Mouse (Mus musculus): ENCODE data around the gene Selenbp1. TPM values are rescaled to one million over a fixed set of nuclear protein-coding genes. Genes with fewer than 3 reads are reported as not detected.
A peak's percentile ranks its signal among the peaks of the same experiment; 100 is the strongest.

Selenbp1 gene
- total and polyA plus RNA-seq, 3 experiments: 109 to 365 TPM; not detected in 1

- H3K4me3 ChIP-seq (ENCODE audit: control insufficient read depth in 1 of 2, insufficient read depth in 1 of 2, low read depth in 2 of 2, low read length in 2 of 2): peak within 1 kb of the TSS; percentile 82 to 94
- peaks cover 14% of the 10 kb centered on the region for H3K79me2 ChIP-seq (ENCODE audit: control insufficient read depth, insufficient read depth, low read length, poor library complexity)
- H3K27ac ChIP-seq (ENCODE audit: control insufficient read depth, low read depth, low read length): peak within 1 kb of the TSS; percentile 87
- H3K9ac ChIP-seq (ENCODE audit: control insufficient read depth, low read depth, low read length, poor library complexity, severe bottlenecking): peak within 1 kb of the TSS; percentile 94
- TF ChIP-seq MXI1 (IDR thresholded peaks at IDR 0.05; ENCODE audit: low read depth, low read length) (peak; percentile 83), EP300 (IDR thresholded peaks at IDR 0.05; ENCODE audit: low read depth in 1 of 2, low read length in 2 of 2) (no peak), CHD2 (IDR thresholded peaks at IDR 0.05; ENCODE audit: low read length) (no peak), CTCF (IDR thresholded peaks at IDR 0.05 in 2 of 3, conservative IDR thresholded peaks at IDR 0.05 in 1 of 3; ENCODE audit: control insufficient read depth in 1 of 3, insufficient read depth in 1 of 3, low read depth in 2 of 3, low read length in 3 of 3, poor library complexity in 1 of 3, severe bottlenecking in 1 of 3) (peak in 1 of 3 experiments; percentile 8; a peak in 2 of 6 replicates), MAZ (IDR thresholded peaks at IDR 0.05; ENCODE audit: low read depth, low read length) (peak; percentile 80; the same call in 1 of the 2 replicates), MAFK (IDR thresholded peaks at IDR 0.05; ENCODE audit: borderline replicate concordance, low read depth, low read length) (no peak), ZC3H11A (IDR thresholded peaks at IDR 0.05; ENCODE audit: low read depth, low read length) (no peak), BHLHE40 (IDR thresholded peaks at IDR 0.05; ENCODE audit: borderline replicate concordance, low read depth, low read length) (no peak), ZMIZ1 (IDR thresholded peaks at IDR 0.05; ENCODE audit: low read depth, low read length) (peak; percentile 74), SMC3 (IDR thresholded peaks at IDR 0.05; ENCODE audit: low read depth, low read length) (no peak; the same call in none of the 2 replicates), RAD21 (IDR thresholded peaks at IDR 0.05; ENCODE audit: low read depth, low read length) (no peak), ZNF384 (IDR thresholded peaks at IDR 0.05; ENCODE audit: low read depth, low read length) (no peak), GABPA (IDR thresholded peaks at IDR 0.05; ENCODE audit: low read depth, low read length) (no peak), TBP (IDR thresholded peaks at IDR 0.05; ENCODE audit: low read depth, low read length) (peak; percentile 77), TAL1 (IDR thresholded peaks at IDR 0.05; ENCODE audit: low read length) (no peak), RCOR1 (IDR thresholded peaks at IDR 0.05; ENCODE audit: low read depth, low read length) (no peak; the same call in 1 of the 2 replicates), POLR2A (IDR thresholded peaks at IDR 0.05; ENCODE audit: control insufficient read depth in 1 of 2, insufficient read depth in 1 of 2, low read depth in 1 of 2, low read length in 2 of 2, poor library complexity in 1 of 2) (peak; percentile 87 to 96), SIN3A (IDR thresholded peaks at IDR 0.05; ENCODE audit: low read length) (peak; percentile 83), JUND (IDR thresholded peaks at IDR 0.05; ENCODE audit: low read depth, low read length) (no peak), NELFE (IDR thresholded peaks at IDR 0.05; ENCODE audit: low read depth, low read length) (peak; percentile 80), NRF1 (IDR thresholded peaks at IDR 0.05; ENCODE audit: insufficient read depth, low read depth, low read length, poor library complexity, severe bottlenecking) (no peak), MAX (IDR thresholded peaks at IDR 0.05; ENCODE audit: low read length) (peak; percentile 99), HCFC1 (IDR thresholded peaks at IDR 0.05; ENCODE audit: low read depth, low read length) (peak; percentile 84), ELF1 (IDR thresholded peaks at IDR 0.05; ENCODE audit: low read depth, low read length) (peak; percentile 76; the same call in 1 of the 2 replicates), MEF2A (IDR thresholded peaks at IDR 0.05; ENCODE audit: extremely low read depth, insufficient replicate concordance, low read depth, low read length, poor library complexity, severe bottlenecking) (no peak), TCF12 (IDR thresholded peaks at IDR 0.05; ENCODE audit: low read depth, low read length) (peak; percentile 37; the same call in 1 of the 2 replicates), KAT2A (conservative IDR thresholded peaks at IDR 0.05; ENCODE audit: low read depth, low read length) (no peak; the same call in 1 of the 2 replicates), ETS1 (IDR thresholded peaks at IDR 0.05; ENCODE audit: low read depth, low read length) (no peak), POLR2AphosphoS5 (IDR thresholded peaks at IDR 0.05; ENCODE audit: borderline replicate concordance, low read depth, low read length) (no peak), MYC (IDR thresholded peaks at IDR 0.05; ENCODE audit: low read depth, low read length) (no peak; the same call in 1 of the 2 replicates), UBTF (IDR thresholded peaks at IDR 0.05; ENCODE audit: borderline replicate concordance, insufficient read depth, low read depth, low read length) (peak; percentile 57; the same call in 1 of the 2 replicates), E2F4 (IDR thresholded peaks at IDR 0.05; ENCODE audit: borderline replicate concordance, low read depth, low read length) (no peak), POLR2AphosphoS2 (IDR thresholded peaks at IDR 0.05; ENCODE audit: low read length) (peak; percentile 87; the same call in 1 of the 2 replicates), ZKSCAN1 (IDR thresholded peaks at IDR 0.05; ENCODE audit: low read depth, low read length) (no peak)
- peak; percentile 99 for DNase-seq (ENCODE audit: low read depth, low spot score)
- peaks cover 0 to 17% of the 10 kb centered on the region in 2 experiments; a peak in 2 of 4 replicates for H3K36me3 ChIP-seq (ENCODE audit: control insufficient read depth in 1 of 2, insufficient read depth in 2 of 2, low read length in 2 of 2)
- H3K4me1 ChIP-seq (ENCODE audit: control insufficient read depth in 1 of 2, insufficient read depth in 2 of 2, low read length in 2 of 2): peaks cover 7 to 12% of the 10 kb centered on the region in 2 experiments; a peak in 3 of 4 replicates
- no peaks in the 10 kb centered on the region for H3K27me3 ChIP-seq (ENCODE audit: control insufficient read depth in 1 of 2, insufficient read depth in 2 of 2, low read length in 2 of 2)
- H3K9me3 ChIP-seq (replicated peaks; ENCODE audit: insufficient read depth, low read length): no peaks in the 10 kb centered on the region
Observed at GRCm38 (mm10) chr3:94974528-94975422, 41.9 kb downstream of the Selenbp1 start, which contains the start of gene Pi4kb. TSS of gene Pi4kb (plus strand) at chr3:94974731.

Data from MEL (cell line).